Mouse (Mus musculus) E14TG2a.4 (cell line): ENCODE measurements around the gene Dnah6.

Source experiments
- CTCF ChIP-seq: conservative IDR thresholded peaks from 2 replicates; pipeline ENCODE4 v1.5.1; 2014; ENCODE audit warnings: low read length
- NANOG ChIP-seq: IDR thresholded peaks from 2 replicates; pipeline ENCODE4 v1.6.1; 2014; ENCODE audit warnings: borderline replicate concordance, low read length, mixed read lengths
- POU5F1 ChIP-seq: IDR thresholded peaks from 2 replicates; pipeline ENCODE4 v1.6.1; 2014; ENCODE audit warnings: low read length, borderline replicate concordance

DNA sequence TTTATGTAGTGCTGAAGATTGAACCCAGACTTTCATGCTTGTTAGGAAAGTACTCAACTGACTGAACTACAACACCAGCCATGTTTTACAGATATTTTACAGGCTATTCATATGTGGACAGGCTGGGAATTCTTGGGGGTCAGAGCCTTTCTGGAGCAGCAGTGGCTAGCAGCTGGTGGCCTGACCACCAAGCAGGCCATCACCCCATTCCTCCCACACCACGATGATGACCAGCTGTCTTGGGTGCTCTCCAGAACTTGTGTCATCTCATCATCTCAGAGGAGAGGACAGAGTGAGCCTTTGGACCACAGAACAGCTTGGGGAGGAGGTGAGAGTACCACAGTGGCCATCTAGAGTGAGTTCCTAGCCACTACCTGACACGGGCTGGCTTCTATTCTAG, 244.6 kb downstream of the Dnah6 start:
- TF ChIP-seq CTCF (no peak), POU5F1 (no peak), NANOG (no peak)
